Mouse (Mus musculus) neural tube, embryonic 15.5 days (tissue): ENCODE data around the gene Mob1b. TPM values are rescaled to one million over a fixed set of nuclear protein-coding genes. Genes with fewer than 3 reads are reported as not detected.

Source experiments
- ATAC-seq: fragments of 200-750 bp; cut with Nextera tagmentation; 2 replicates; pipeline ENCODE4 v1.8.0; 2017; ENCODE audit warnings: mild to moderate bottlenecking, moderate TSS enrichment, moderate library complexity; ENCODE audit not compliant: low FRiP score
- H3K27ac ChIP-seq: fragments of 300-500 bp; sonication (generic); replicated peaks from 2 replicates; pipeline ENCODE4 v1.5.1; 2015; ENCODE audit warnings: mild to moderate bottlenecking, inconsistent platforms
- H3K27me3 ChIP-seq: fragments of 300-500 bp; sonication (generic); replicated peaks from 2 replicates; pipeline ENCODE4 v1.6.1; 2015; ENCODE audit warnings: inconsistent platforms
- H3K36me3 ChIP-seq: fragments of 300-500 bp; sonication (generic); 2 replicates; pipeline ENCODE4 v1.6.1; 2015; ENCODE audit warnings: inconsistent platforms
- H3K4me1 ChIP-seq: fragments of 300-500 bp; sonication (generic); 2 replicates; pipeline ENCODE4 v1.6.1; 2015; ENCODE audit warnings: inconsistent platforms
- H3K4me2 ChIP-seq: fragments of 300-500 bp; sonication (generic); 2 replicates; pipeline ENCODE4 v1.6.1; 2015; ENCODE audit warnings: inconsistent platforms, mild to moderate bottlenecking, moderate library complexity
- H3K4me3 ChIP-seq: fragments of 300-500 bp; sonication (generic); replicated peaks from 2 replicates; pipeline ENCODE4 v1.5.1; 2015; ENCODE audit warnings: mild to moderate bottlenecking, inconsistent platforms
- H3K9ac ChIP-seq: fragments of 300-500 bp; sonication (generic); replicated peaks from 2 replicates; pipeline ENCODE4 v1.6.1; 2015; ENCODE audit warnings: mild to moderate bottlenecking, inconsistent platforms
- H3K9me3 ChIP-seq: fragments of 300-500 bp; sonication (generic); replicated peaks from 2 replicates; pipeline ENCODE4 v1.6.1; 2016; ENCODE audit warnings: inconsistent platforms
- WGBS: fragments of 180-500 bp; shearing (Covaris S2); methylation state at CpG from one replicate; pipeline ENCODE4 v1.1.7; 2015; ENCODE audit warnings: mixed read lengths; 5-methylcytosine and 5-hydroxymethylcytosine counted together
- polyA plus RNA-seq: library from polyadenylated mRNA; unstranded; fragments of >200 nt; fragmentation: Nextera tagmentation; extraction: Ambion mirVana; gene quantifications from 2 replicates; pipeline ENCODE4 v1.2.1, GENCODE M21; 2015

The Mob1b gene
- polyA plus RNA-seq, 1 experiment from 2014 or later, result 7.8 TPM

GRCm38 (mm10) chr5:88791256-88792245 lies 70.9 kb downstream of the Mob1b start:
- Histone ChIP-seq H3K4me3 (no peak overlapping the region), H3K9ac (no peak overlapping the region), H3K4me2 (no peak overlapping the region), H3K36me3 (no peaks in the 10 kb centered on the region), H3K9me3 (no peaks in the 10 kb centered on the region), H3K27me3 (no peaks in the 10 kb centered on the region), H3K27ac (no peak overlapping the region), H3K4me1 (0 out of 2 replicates have a peak, but pooled peaks cover 3% of the 10 kb centered on the region)
- 41% methylated on average over 10 of the region's 10 CpGs for WGBS
- ATAC-seq, result peak; percentile 57; the same call in 1 of the 2 replicates

GRCm38 (mm10) chr5:88793676-88794075 lies 73.0 kb downstream of the Mob1b start:
- Histone ChIP-seq H3K9me3 (no peaks in the 10 kb centered on the region), H3K9ac (no peak overlapping the region), H3K27ac (no peak overlapping the region), H3K4me2 (no peak overlapping the region), H3K4me3 (no peak overlapping the region), H3K36me3 (no peaks in the 10 kb centered on the region), H3K27me3 (no peaks in the 10 kb centered on the region), H3K4me1 (0 out of 2 replicates have a peak, but pooled peaks cover 3% of the 10 kb centered on the region)
- no peak for ATAC-seq
- 95% methylated on average over 3 of the region's 3 CpGs for WGBS

- Histone ChIP-seq H3K4me1 (0 out of 2 replicates have a peak, but pooled peaks cover 3% of the 10 kb centered on the region), H3K4me3 (no peak overlapping the region), H3K36me3 (no peaks in the 10 kb centered on the region), H3K4me2 (peak overlapping the region; percentile 22), H3K9ac (no peak overlapping the region), H3K27me3 (no peaks in the 10 kb centered on the region), H3K27ac (no peak overlapping the region), H3K9me3 (no peaks in the 10 kb centered on the region)
- 31% methylated on average over 9 of the region's 9 CpGs for WGBS
- no peak for ATAC-seq
Measured at GRCm38 (mm10) chr5:88795910-88796584, 75.4 kb downstream of the Mob1b start.

GRCm38 (mm10) chr5:88796588-88796987 lies 75.9 kb downstream of the Mob1b start:
- Histone ChIP-seq H3K27me3 (no peaks in the 10 kb centered on the region), H3K9me3 (no peaks in the 10 kb centered on the region), H3K4me3 (no peak overlapping the region), H3K27ac (no peak overlapping the region), H3K4me1 (no peaks in the 10 kb centered on the region), H3K9ac (0 out of 2 replicates have a peak overlapping the region, but pooled peaks have one; percentile 32), H3K4me2 (peak overlapping the region; percentile 22), H3K36me3 (no peaks in the 10 kb centered on the region)
- no peak for ATAC-seq
- WGBS, result 47% methylated on average over 11 of the region's 11 CpGs

- ATAC-seq, result no peak
- no peak overlapping the region for H3K4me3 ChIP-seq
- H3K9me3 ChIP-seq, result no peaks in the 10 kb centered on the region
- no peak overlapping the region for H3K27ac ChIP-seq
- H3K27me3 ChIP-seq, result no peaks in the 10 kb centered on the region
- no peak overlapping the region for H3K4me2 ChIP-seq
- H3K9ac ChIP-seq, result no peak overlapping the region
- H3K36me3 ChIP-seq, result no peaks in the 10 kb centered on the region
- H3K4me1 ChIP-seq, result no peaks in the 10 kb centered on the region
- 81% methylated on average over 6 of the region's 6 CpGs for WGBS
Measured at GRCm38 (mm10) chr5:88797121-88797520, 76.5 kb downstream of the Mob1b start.

GRCm38 (mm10) chr5:88805616-88806015 lies 85.0 kb downstream of the Mob1b start:
- 87% methylated on average over 4 of the region's 4 CpGs for WGBS
- Histone ChIP-seq H3K36me3 (no peaks in the 10 kb centered on the region), H3K9me3 (no peaks in the 10 kb centered on the region), H3K4me2 (no peak overlapping the region), H3K9ac (no peak overlapping the region), H3K4me1 (no peaks in the 10 kb centered on the region), H3K27ac (no peak overlapping the region), H3K27me3 (no peaks in the 10 kb centered on the region), H3K4me3 (no peak overlapping the region)
- no peak for ATAC-seq

GRCm38 (mm10) chr5:88806278-88806677 lies 85.6 kb downstream of the Mob1b start:
- 31% methylated on average over 5 of the region's 5 CpGs for WGBS
- H3K9ac ChIP-seq, result no peak overlapping the region
- no peak overlapping the region for H3K4me3 ChIP-seq
- H3K9me3 ChIP-seq, result no peaks in the 10 kb centered on the region
- no peaks in the 10 kb centered on the region for H3K27me3 ChIP-seq
- no peak for ATAC-seq
- no peaks in the 10 kb centered on the region for H3K36me3 ChIP-seq
- H3K4me2 ChIP-seq, result no peak overlapping the region
- H3K4me1 ChIP-seq, result no peaks in the 10 kb centered on the region
- H3K27ac ChIP-seq, result no peak overlapping the region

GRCm38 (mm10) chr5:88807342-88807741 lies 86.7 kb downstream of the Mob1b start:
- ATAC-seq, result peak; percentile 11; the same call in 1 of the 2 replicates
- Histone ChIP-seq H3K4me2 (0 out of 2 replicates have a peak overlapping the region, but pooled peaks have one; percentile 3), H3K9me3 (no peaks in the 10 kb centered on the region), H3K9ac (no peak overlapping the region), H3K4me1 (no peaks in the 10 kb centered on the region), H3K36me3 (no peaks in the 10 kb centered on the region), H3K4me3 (no peak overlapping the region), H3K27ac (no peak overlapping the region), H3K27me3 (no peaks in the 10 kb centered on the region)
- 38% methylated on average over 9 of the region's 9 CpGs for WGBS

GRCm38 (mm10) chr5:88813188-88813587 lies 92.5 kb downstream of the Mob1b start:
- Histone ChIP-seq H3K4me2 (no peak overlapping the region), H3K4me3 (no peak overlapping the region), H3K4me1 (no peaks in the 10 kb centered on the region), H3K27me3 (no peaks in the 10 kb centered on the region), H3K9me3 (no peaks in the 10 kb centered on the region), H3K27ac (no peak overlapping the region), H3K9ac (no peak overlapping the region), H3K36me3 (no peaks in the 10 kb centered on the region)
- 90% methylated on average over 2 of the region's 2 CpGs for WGBS
- ATAC-seq, result no peak
